Mouse (Mus musculus) layer of hippocampus, postnatal 36 days (tissue): ENCODE results near the gene Nutf2. TPM values are rescaled to one million over a fixed set of nuclear protein-coding genes. Genes with fewer than 3 reads are reported as not detected.
A peak's percentile ranks its signal among the peaks of the same experiment; 100 is the strongest.
"Not testable (repeated sequence)": the region's sequence is repeated elsewhere in the genome, so short reads cannot be mapped to it uniquely, and the experiment has no call there.

ENCODE experiments used
- DNase-seq, 2 experiments: peaks; one replicate each; pipeline ENCODE4 v3.0.0; 2022
- total RNA-seq, 2 experiments: library from RNA; stranded (reverse); gene quantifications; 2 replicates each; pipeline ENCODE4 v1.2.3; 2021

The Nutf2 gene
- total RNA-seq, result 10 to 100 TPM; 27.6 to 36.3 TPM

GRCm38 (mm10) chr8:105860143-105860981, at the start of gene Nutf2:
TSS of gene Nutf2 (plus strand) at chr8:105860580.
- peak; percentile 93 to 94 for DNase-seq

GRCm38 (mm10) chr8:105811061-105811460, 49.3 kb upstream of the Nutf2 start:
- no peak for DNase-seq

- no peak for DNase-seq
Observed at GRCm38 (mm10) chr8:105811543-105811942, 48.8 kb upstream of the Nutf2 start.

GRCm38 (mm10) chr8:105812511-105812910, 47.9 kb upstream of the Nutf2 start:
- DNase-seq, result no peak

GRCm38 (mm10) chr8:105813241-105813640, 47.1 kb upstream of the Nutf2 start:
- DNase-seq, result no peak

GRCm38 (mm10) chr8:105819659-105820058, 40.7 kb upstream of the Nutf2 start:
- DNase-seq, result no peak

- no peak for DNase-seq
Observed at GRCm38 (mm10) chr8:105820925-105821324, 39.5 kb upstream of the Nutf2 start.

GRCm38 (mm10) chr8:105825506-105825905, 34.9 kb upstream of the Nutf2 start:
- no peak for DNase-seq

- DNase-seq, result no peak
Observed at GRCm38 (mm10) chr8:105826379-105826778, 34.0 kb upstream of the Nutf2 start.

- DNase-seq, result peak; percentile 95 to 97
Observed at GRCm38 (mm10) chr8:105826861-105827848, 33.2 kb upstream of the Nutf2 start, which contains the start of the genes Ranbp10 and Tsnaxip1. TSS of gene Ranbp10 (minus strand) at chr8:105827350. TSS of gene Tsnaxip1 (plus strand) at chr8:105827731.

- DNase-seq, result not testable (repeated sequence)
Observed at GRCm38 (mm10) chr8:105833740-105834139, 26.6 kb upstream of the Nutf2 start.

GRCm38 (mm10) chr8:105835318-105835717, 25.1 kb upstream of the Nutf2 start:
- DNase-seq, result peak in 1 of 2 experiments; percentile 45

- DNase-seq, result no peak
Observed at GRCm38 (mm10) chr8:105836991-105837390, 23.4 kb upstream of the Nutf2 start.

GRCm38 (mm10) chr8:105839209-105839608, 21.2 kb upstream of the Nutf2 start:
- no peak for DNase-seq

- no peak for DNase-seq
Observed at GRCm38 (mm10) chr8:105846678-105847077, 13.7 kb upstream of the Nutf2 start.

- no peak for DNase-seq
Observed at GRCm38 (mm10) chr8:105850014-105850413, 10.4 kb upstream of the Nutf2 start.

- DNase-seq, result no peak
Observed at GRCm38 (mm10) chr8:105850611-105851010, 9.8 kb upstream of the Nutf2 start.

- peak; percentile 88 to 89 for DNase-seq
Observed at GRCm38 (mm10) chr8:105851651-105852143, 8.7 kb upstream of the Nutf2 start.

GRCm38 (mm10) chr8:105852146-105852729, 8.1 kb upstream of the Nutf2 start:
- DNase-seq, result no peak

- DNase-seq, result no peak
Observed at GRCm38 (mm10) chr8:105853178-105853577, 7.2 kb upstream of the Nutf2 start, which contains the start of gene Cenpt. TSS of gene Cenpt (minus strand) at chr8:105853278.

- no peak for DNase-seq
Observed at GRCm38 (mm10) chr8:105854303-105854702, 6.1 kb upstream of the Nutf2 start.

- DNase-seq, result peak; percentile 90
Observed at GRCm38 (mm10) chr8:105854715-105855216, 5.6 kb upstream of the Nutf2 start, which contains the start of gene Thap11. TSS of gene Thap11 (plus strand) at chr8:105855132.
